Mouse (Mus musculus) left cerebral cortex, postnatal 36 days (tissue): Measurements from ENCODE around the gene Rbms1. TPM values are rescaled to one million over a fixed set of nuclear protein-coding genes. Genes with fewer than 3 reads are reported as not detected.

ENCODE experiments used
- DNase-seq, 2 experiments: peaks; one replicate each; pipeline ENCODE4 v3.0.0; 2021 to 2022; ENCODE audit warnings: low spot score in 2 of 2, mixed read lengths in 1 of 2
- intact Hi-C: fragments of 180-260 bp; cut with DNase I; formaldehyde crosslinking; loops from one replicate; pipeline ENCODE4 v1.15.1; 2025
- total RNA-seq, 2 experiments: library from RNA; stranded (reverse); gene quantifications; 2 replicates each; pipeline ENCODE4 v1.2.3; 2021

Gene Rbms1
- total RNA-seq, 2 experiments from 2014 or later = 22.9 to 23.4 TPM

GRCm38 (mm10) chr2:60705426-60705825 lies 257.6 kb downstream of the Rbms1 start:
- no peak for DNase-seq
- intact Hi-C loops = no loop called here

DNA sequence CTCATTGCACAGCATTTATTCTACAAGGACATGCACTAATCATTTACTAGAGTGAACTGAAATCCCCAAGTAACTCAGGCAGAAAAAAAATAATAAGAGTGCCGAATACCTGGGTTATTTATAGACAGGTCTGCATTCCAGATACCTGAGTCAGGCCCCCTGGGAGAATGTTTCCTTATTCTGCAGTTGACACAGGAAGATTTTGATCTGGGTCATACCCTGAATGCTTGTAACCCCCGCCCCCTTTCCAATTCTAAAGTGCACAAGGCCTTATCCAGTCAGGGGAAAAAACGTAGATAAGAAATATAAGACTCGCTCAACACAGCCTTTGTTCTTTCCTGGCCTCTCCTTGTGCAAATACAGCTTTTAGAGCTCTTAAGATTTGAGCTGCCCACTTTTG lies 259.7 kb downstream of the Rbms1 start:
- no peak for DNase-seq
- intact Hi-C loops = no loop called here

- intact Hi-C loops = no loop called here
- DNase-seq = no peak
Measured at GRCm38 (mm10) chr2:60700956-60701355, 262.0 kb downstream of the Rbms1 start.

Other genes starting within 250 kb of the Rbms1 start
- under 1 TPM in 1 of 2 experiments, not detected in 1; 0.10 TPM for gene Itgb6, start 240.5 kb downstream of the Rbms1 start, total RNA-seq